Mouse (Mus musculus): Measurements from ENCODE around the gene T2. TPM values are rescaled to one million over a fixed set of nuclear protein-coding genes. Genes with fewer than 3 reads are reported as not detected.
"Not testable (repeated sequence)": the region's sequence is repeated elsewhere in the genome, so short reads cannot be mapped to it uniquely, and the experiment has no call there.

T2 gene
- polyA plus RNA-seq, 1 experiment: 0.16 TPM

DNA sequence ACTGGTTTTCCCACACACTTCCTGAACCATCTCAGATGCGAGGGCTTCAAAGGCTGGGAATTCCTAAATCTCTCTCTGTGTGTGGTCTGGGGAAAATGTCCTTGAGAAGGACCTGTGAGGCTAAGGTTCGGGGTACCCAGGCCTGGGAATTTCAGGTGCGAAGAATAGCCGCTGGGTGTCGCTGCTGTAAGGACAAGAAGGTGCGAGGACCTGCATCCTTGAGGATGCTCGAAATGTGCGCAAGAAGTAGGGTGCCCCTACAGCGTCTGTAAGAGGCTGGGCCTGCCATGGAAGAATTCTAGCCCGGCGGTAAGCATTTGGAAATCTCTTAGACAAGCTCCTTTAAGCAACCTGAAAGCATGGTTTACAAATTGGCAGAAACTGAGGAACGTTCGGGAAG, 32.7 kb downstream of the T2 start:
- TF ChIP-seq CTCF (IDR thresholded peaks at IDR 0.05; ENCODE audit: control insufficient read depth, insufficient read depth, insufficient replicate concordance, low read depth, low read length): peak; percentile 32; the same call in 1 of the 2 replicates
- no peak for TF ChIP-seq POLR2A (IDR thresholded peaks at IDR 0.05; ENCODE audit: control insufficient read depth, low read depth, low read length)
- Histone ChIP-seq H3K36me3 (ENCODE audit: control insufficient read depth, insufficient read depth, low read length) (no peaks in the 10 kb centered on the region), H3K27ac (ENCODE audit: control insufficient read depth, insufficient read depth, low read depth, low read length) (no peak overlapping the region), H3K27me3 (ENCODE audit: control insufficient read depth, insufficient read depth, low read length) (no peaks in the 10 kb centered on the region), H3K4me3 (ENCODE audit: control insufficient read depth, low read depth, low read length) (no peak overlapping the region), H3K4me1 (ENCODE audit: control insufficient read depth, insufficient read depth, low read length) (0 out of 2 replicates have a peak, but pooled peaks cover 2% of the 10 kb centered on the region)

DNA sequence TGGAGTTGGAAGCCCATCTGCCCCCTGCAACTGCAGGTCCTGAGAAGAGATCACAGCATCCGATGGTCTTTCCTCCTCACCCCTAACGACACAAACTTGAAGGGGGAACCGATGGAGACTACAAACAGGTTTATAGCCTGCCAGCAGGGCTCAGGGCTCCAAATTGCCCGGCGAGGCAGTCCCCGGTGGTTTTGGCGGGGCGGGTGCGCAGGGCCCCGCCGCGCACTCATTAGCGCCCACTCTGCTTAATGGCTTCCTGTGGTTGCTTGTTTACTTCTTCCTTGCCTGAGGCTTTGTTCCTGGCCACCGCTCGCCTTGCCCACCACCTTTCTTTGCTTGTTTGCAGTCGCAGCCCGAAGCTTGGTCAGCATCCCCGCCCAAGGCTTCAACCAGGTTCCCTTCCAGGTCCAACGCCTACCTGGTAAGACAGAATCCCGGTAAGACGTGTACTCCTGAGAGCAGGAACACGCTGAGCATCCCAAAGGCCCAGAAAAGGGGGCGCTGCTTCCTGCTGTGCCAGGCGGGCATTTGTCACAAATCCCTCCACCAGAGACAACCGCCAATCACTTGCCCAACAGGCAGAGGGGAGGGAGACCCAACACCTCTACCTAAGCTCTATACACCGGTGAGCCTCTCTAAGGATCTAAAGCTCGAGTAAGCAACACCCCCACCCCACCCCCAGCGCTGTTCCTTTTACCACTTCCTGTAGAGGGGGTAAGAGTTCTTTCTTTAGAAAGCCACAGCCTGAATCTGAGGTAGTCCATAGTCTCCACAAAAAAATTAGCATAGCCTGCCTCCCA, 33.4 kb downstream of the T2 start:
- Histone ChIP-seq H3K36me3 (ENCODE audit: control insufficient read depth, insufficient read depth, low read length) (no peaks in the 10 kb centered on the region), H3K4me1 (ENCODE audit: control insufficient read depth, insufficient read depth, low read length) (0 out of 2 replicates have a peak, but pooled peaks cover 2% of the 10 kb centered on the region), H3K27ac (ENCODE audit: control insufficient read depth, insufficient read depth, low read depth, low read length) (no peak overlapping the region), H3K4me3 (ENCODE audit: control insufficient read depth, low read depth, low read length) (no peak overlapping the region), H3K27me3 (ENCODE audit: control insufficient read depth, insufficient read depth, low read length) (no peaks in the 10 kb centered on the region)
- TF ChIP-seq CTCF (IDR thresholded peaks at IDR 0.05; ENCODE audit: control insufficient read depth, insufficient read depth, insufficient replicate concordance, low read depth, low read length): no peak
- no peak for TF ChIP-seq POLR2A (IDR thresholded peaks at IDR 0.05; ENCODE audit: control insufficient read depth, low read depth, low read length)

DNA sequence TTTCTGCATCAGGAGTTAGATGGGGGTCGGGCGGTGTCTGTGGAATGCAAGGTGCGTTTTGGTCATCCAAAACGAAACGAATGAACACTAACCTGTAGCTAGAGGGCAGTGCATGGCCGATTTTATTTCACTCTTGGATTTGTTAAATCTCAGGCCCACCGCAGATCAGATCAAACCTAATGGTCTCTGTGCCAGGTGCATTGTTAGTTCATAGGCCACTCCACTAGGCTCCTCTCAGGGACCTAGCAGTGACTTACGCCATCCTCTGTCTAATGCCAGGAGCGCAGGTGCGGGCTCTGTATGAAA, 34.0 kb downstream of the T2 start:
- no peaks in the 10 kb centered on the region for H3K27me3 ChIP-seq (ENCODE audit: control insufficient read depth, insufficient read depth, low read length)
- H3K4me3 ChIP-seq (ENCODE audit: control insufficient read depth, low read depth, low read length): no peak overlapping the region
- H3K27ac ChIP-seq (ENCODE audit: control insufficient read depth, insufficient read depth, low read depth, low read length): no peak overlapping the region
- no peak for TF ChIP-seq POLR2A (IDR thresholded peaks at IDR 0.05; ENCODE audit: control insufficient read depth, low read depth, low read length)
- TF ChIP-seq CTCF (IDR thresholded peaks at IDR 0.05; ENCODE audit: control insufficient read depth, insufficient read depth, insufficient replicate concordance, low read depth, low read length): no peak
- no peaks in the 10 kb centered on the region for H3K36me3 ChIP-seq (ENCODE audit: control insufficient read depth, insufficient read depth, low read length)
- 0 out of 2 replicates have a peak, but pooled peaks cover 2% of the 10 kb centered on the region for H3K4me1 ChIP-seq (ENCODE audit: control insufficient read depth, insufficient read depth, low read length)

- Histone ChIP-seq H3K4me3 (ENCODE audit: control insufficient read depth, low read depth, low read length) (no peak overlapping the region), H3K27ac (ENCODE audit: control insufficient read depth, insufficient read depth, low read depth, low read length) (no peak overlapping the region), H3K4me1 (ENCODE audit: control insufficient read depth, insufficient read depth, low read length) (0 out of 2 replicates have a peak, but pooled peaks cover 2% of the 10 kb centered on the region), H3K27me3 (ENCODE audit: control insufficient read depth, insufficient read depth, low read length) (no peaks in the 10 kb centered on the region), H3K36me3 (ENCODE audit: control insufficient read depth, insufficient read depth, low read length) (no peaks in the 10 kb centered on the region)
- TF ChIP-seq CTCF (IDR thresholded peaks at IDR 0.05; ENCODE audit: control insufficient read depth, insufficient read depth, insufficient replicate concordance, low read depth, low read length) (no peak), POLR2A (IDR thresholded peaks at IDR 0.05; ENCODE audit: control insufficient read depth, low read depth, low read length) (no peak)
These were observed 34.7 kb downstream of the T2 start for GRCm38 (mm10) chr17:8390487-8390886.

DNA sequence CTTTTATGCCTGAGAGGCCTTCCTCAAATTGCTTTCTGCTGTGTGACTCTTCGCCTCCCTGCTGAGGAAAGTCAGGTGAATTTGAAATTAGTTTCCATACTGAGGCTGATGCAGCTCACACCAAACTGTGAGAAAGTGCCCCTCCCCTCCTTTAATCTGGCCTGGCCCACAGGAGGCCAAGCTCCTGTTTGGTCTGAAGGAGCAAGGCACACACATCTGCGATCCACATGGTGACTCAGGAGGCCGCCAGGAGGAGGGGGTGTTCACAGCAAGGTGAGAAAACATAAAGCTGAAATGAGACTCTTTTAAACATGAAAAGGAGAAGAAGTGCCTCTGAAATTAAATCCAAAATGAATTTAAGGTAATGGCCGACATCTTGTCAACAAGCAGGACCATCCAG, 40.6 kb downstream of the T2 start:
- Histone ChIP-seq H3K27me3 (ENCODE audit: control insufficient read depth, insufficient read depth, low read length) (no peaks in the 10 kb centered on the region), H3K27ac (ENCODE audit: control insufficient read depth, insufficient read depth, low read depth, low read length) (no peak overlapping the region), H3K4me1 (ENCODE audit: control insufficient read depth, insufficient read depth, low read length) (peaks cover 2% of the 10 kb centered on the region), H3K4me3 (ENCODE audit: control insufficient read depth, low read depth, low read length) (peak overlapping the region; percentile 51), H3K36me3 (ENCODE audit: control insufficient read depth, insufficient read depth, low read length) (no peaks in the 10 kb centered on the region)
- TF ChIP-seq POLR2A (IDR thresholded peaks at IDR 0.05; ENCODE audit: control insufficient read depth, low read depth, low read length) (no peak), CTCF (IDR thresholded peaks at IDR 0.05; ENCODE audit: control insufficient read depth, insufficient read depth, insufficient replicate concordance, low read depth, low read length) (no peak)

DNA sequence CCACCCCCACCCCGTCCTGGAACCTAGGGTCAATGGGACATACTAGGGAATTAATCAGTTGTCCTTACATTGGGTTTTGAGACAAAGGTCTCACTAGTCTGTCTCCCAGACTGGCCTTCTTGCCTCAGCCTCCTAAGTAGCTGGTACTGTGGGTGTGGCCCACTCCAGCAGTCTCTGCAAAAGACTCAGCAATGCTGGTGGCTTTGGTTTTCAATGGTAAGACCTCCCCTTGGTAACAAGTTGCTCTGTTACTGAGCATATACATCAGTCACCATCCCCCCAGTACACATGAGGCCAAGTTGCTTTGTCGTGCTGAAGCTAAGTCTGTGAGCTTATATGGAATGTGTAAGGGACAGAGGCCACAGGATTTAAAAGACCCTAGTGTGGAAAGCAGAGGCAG, 42.2 kb downstream of the T2 start:
- Histone ChIP-seq H3K27ac (ENCODE audit: control insufficient read depth, insufficient read depth, low read depth, low read length) (no peak overlapping the region), H3K27me3 (ENCODE audit: control insufficient read depth, insufficient read depth, low read length) (no peaks in the 10 kb centered on the region), H3K36me3 (ENCODE audit: control insufficient read depth, insufficient read depth, low read length) (no peaks in the 10 kb centered on the region), H3K4me3 (ENCODE audit: control insufficient read depth, low read depth, low read length) (no peak overlapping the region), H3K4me1 (ENCODE audit: control insufficient read depth, insufficient read depth, low read length) (peaks cover 2% of the 10 kb centered on the region)
- TF ChIP-seq POLR2A (IDR thresholded peaks at IDR 0.05; ENCODE audit: control insufficient read depth, low read depth, low read length) (no peak), CTCF (IDR thresholded peaks at IDR 0.05; ENCODE audit: control insufficient read depth, insufficient read depth, insufficient replicate concordance, low read depth, low read length) (no peak)

DNA sequence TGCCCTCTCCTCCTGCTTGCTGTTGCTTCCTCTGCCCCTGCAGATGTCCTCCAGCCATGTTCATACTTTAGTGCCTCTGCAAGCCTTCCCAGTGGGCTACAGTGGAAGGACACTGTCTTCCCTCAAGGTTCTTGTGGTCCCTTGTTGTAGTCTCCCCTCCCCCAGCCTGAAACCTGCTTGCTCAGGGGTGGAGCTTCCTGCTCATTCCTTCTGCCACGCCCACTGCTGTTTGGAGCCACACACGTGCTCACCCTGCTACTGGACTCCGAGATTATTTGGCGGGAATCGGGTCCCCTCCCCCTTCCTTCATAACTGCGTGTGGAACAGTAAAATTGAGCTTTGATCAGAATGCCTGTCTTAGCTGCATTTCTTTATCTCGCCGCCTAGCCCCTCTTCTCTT, 48.1 kb downstream of the T2 start:
- not testable (repeated sequence) for H3K36me3 ChIP-seq (ENCODE audit: control insufficient read depth, insufficient read depth, low read length); H3K27me3 ChIP-seq (ENCODE audit: control insufficient read depth, insufficient read depth, low read length); H3K4me1 ChIP-seq (ENCODE audit: control insufficient read depth, insufficient read depth, low read length); H3K27ac ChIP-seq (ENCODE audit: control insufficient read depth, insufficient read depth, low read depth, low read length); H3K4me3 ChIP-seq (ENCODE audit: control insufficient read depth, low read depth, low read length)

DNA sequence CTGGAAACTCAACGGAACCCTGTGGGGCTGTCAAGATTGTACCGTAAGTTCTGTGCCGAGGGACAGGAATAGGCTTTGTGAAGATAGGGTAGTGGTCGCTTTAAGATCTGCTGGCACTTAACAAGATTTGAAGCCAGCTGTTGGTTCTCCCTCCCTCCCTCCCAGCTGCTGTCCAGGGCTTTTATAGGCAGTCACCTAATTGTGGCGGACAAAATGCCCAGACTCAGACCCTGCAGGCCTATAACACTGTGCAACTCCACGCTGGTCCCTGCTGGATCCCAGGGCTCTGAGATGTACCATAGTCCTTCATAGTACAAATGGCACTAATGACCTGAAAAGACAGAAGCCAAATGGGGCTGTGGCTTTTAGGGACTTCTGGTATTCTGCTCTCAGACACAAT, 50.5 kb downstream of the T2 start:
- TF ChIP-seq CTCF (IDR thresholded peaks at IDR 0.05; ENCODE audit: control insufficient read depth, insufficient read depth, insufficient replicate concordance, low read depth, low read length) (no peak), POLR2A (IDR thresholded peaks at IDR 0.05; ENCODE audit: control insufficient read depth, low read depth, low read length) (no peak)
- H3K4me1 ChIP-seq (ENCODE audit: control insufficient read depth, insufficient read depth, low read length): no peaks in the 10 kb centered on the region
- no peaks in the 10 kb centered on the region for H3K27me3 ChIP-seq (ENCODE audit: control insufficient read depth, insufficient read depth, low read length)
- no peaks in the 10 kb centered on the region for H3K36me3 ChIP-seq (ENCODE audit: control insufficient read depth, insufficient read depth, low read length)
- no peak overlapping the region for H3K4me3 ChIP-seq (ENCODE audit: control insufficient read depth, low read depth, low read length)
- H3K27ac ChIP-seq (ENCODE audit: control insufficient read depth, insufficient read depth, low read depth, low read length): no peak overlapping the region

DNA sequence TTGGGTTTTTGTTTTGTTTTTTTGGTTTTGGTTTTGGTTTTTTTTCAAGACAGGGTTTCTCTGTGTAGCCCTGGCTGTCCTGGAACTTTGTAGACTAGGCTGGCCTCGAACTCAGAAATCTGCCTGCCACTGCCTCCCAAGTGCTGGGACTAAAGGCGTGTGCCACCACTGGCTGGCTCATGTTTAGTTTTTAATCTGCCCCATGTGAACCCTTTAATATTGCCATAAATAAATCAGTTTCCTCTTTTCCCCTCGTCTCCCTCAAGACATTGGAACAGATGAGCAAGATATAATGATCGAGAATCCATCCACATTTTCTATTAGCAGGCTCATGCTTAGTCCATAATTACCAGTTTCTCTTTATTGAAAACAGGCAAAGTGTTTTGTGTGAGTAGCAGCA, 52.2 kb downstream of the T2 start:
- not testable (repeated sequence) for H3K4me3 ChIP-seq (ENCODE audit: control insufficient read depth, low read depth, low read length); H3K27ac ChIP-seq (ENCODE audit: control insufficient read depth, insufficient read depth, low read depth, low read length); H3K27me3 ChIP-seq (ENCODE audit: control insufficient read depth, insufficient read depth, low read length); H3K4me1 ChIP-seq (ENCODE audit: control insufficient read depth, insufficient read depth, low read length); H3K36me3 ChIP-seq (ENCODE audit: control insufficient read depth, insufficient read depth, low read length)

Measured in testis, adult 2 months (tissue).